Comparison of ENCODE assay signal across 25 mouse cellular contexts in the genomic region with DNA sequence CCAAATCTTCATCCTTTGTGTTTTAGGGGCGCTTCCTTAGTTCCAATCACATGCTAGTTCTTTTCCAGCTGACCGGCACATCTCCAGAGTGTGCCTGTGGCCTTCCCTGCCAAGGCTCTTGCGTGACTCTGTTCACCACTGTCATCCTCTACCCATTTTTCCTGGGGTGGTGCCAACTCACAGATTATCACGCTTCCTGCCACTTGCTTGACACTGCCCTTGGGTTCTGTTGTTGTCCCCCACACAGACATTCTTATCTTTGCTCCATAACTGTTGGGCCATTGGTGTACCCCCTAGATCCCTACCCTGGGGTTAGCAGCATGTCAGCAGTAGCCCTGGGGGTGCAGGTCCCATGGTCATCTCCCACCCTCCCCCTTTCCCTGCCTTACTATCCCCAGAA. TPM values are rescaled to one million over a fixed set of nuclear protein-coding genes. Genes with fewer than 3 reads are reported as not detected.
DNase-seq lines count a peak whose midpoint lies in the region; ATAC-seq lines count a peak whose summit lies in the region.
"Had no signal": no experiment of that assay in that cellular context is flagged by ENCODE, and none has a peak within 500 bp of the region (broad histone marks: within the 10 kb centered on the region; RNA-seq: fewer than 3 reads in every experiment).

No protein-coding gene starts in this region.

- WGBS in heart, embryonic 12.5 days, result 70% methylated on average over 4 of the region's 4 CpGs
- WGBS in heart, embryonic 11.5 days (ENCODE audit: insufficient replicate concordance), result 77% methylated on average over 4 of the region's 4 CpGs
- 94% methylated on average over 4 of the region's 4 CpGs for WGBS in macrophage (ENCODE audit: missing documents)
- WGBS in midbrain, embryonic 11.5 days, result 94% methylated on average over 4 of the region's 4 CpGs

- H3K4me3 ChIP-seq in heart, embryonic 12.5 days, result no peak overlapping the region
- no peak overlapping the region for H3K4me3 ChIP-seq in heart, embryonic 11.5 days (ENCODE audit: low read depth, low read length)
- no peak overlapping the region for H3K4me3 ChIP-seq in macrophage (ENCODE audit: inconsistent target)
- H3K4me3 ChIP-seq in midbrain, embryonic 11.5 days (ENCODE audit: low read depth, low read length), result no peak overlapping the region
- H3K4me3 ChIP-seq: embryonic facial prominence, embryonic 15.5 days; hindbrain, embryonic 15.5 days; layer of hippocampus, adult 2 months; limb, embryonic 12.5 days; midbrain, embryonic 15.5 days; myocyte; neural tube, embryonic 13.5 days had no signal

- no peak overlapping the region for H3K4me2 ChIP-seq in heart, embryonic 12.5 days
- H3K4me2 ChIP-seq in heart, embryonic 11.5 days, result no peak overlapping the region
- no peak overlapping the region for H3K4me2 ChIP-seq in midbrain, embryonic 11.5 days
- H3K4me2 ChIP-seq: embryonic facial prominence, embryonic 15.5 days; hindbrain, embryonic 15.5 days; limb, embryonic 12.5 days; midbrain, embryonic 15.5 days; neural tube, embryonic 13.5 days had no signal

- H3K9ac ChIP-seq in heart, embryonic 12.5 days, result 0 out of 2 replicates have a peak overlapping the region, but pooled peaks have one; percentile 3
- H3K9ac ChIP-seq in heart, embryonic 11.5 days (ENCODE audit: low read depth, low read length), result no peak overlapping the region
- no peak overlapping the region for H3K9ac ChIP-seq in midbrain, embryonic 11.5 days (ENCODE audit: low read length)
- H3K9ac ChIP-seq: embryonic facial prominence, embryonic 15.5 days; hindbrain, embryonic 15.5 days; limb, embryonic 12.5 days; liver, embryonic 14.5 days; midbrain, embryonic 15.5 days; neural tube, embryonic 13.5 days had no signal

- ATAC-seq in heart, embryonic 12.5 days (ENCODE audit: insufficient number of reproducible peaks, low FRiP score), result no peak
- ATAC-seq in heart, embryonic 11.5 days (replicated peaks; ENCODE audit: insufficient number of reproducible peaks, low FRiP score, low TSS enrichment), result no peak
- ATAC-seq in midbrain, embryonic 11.5 days (ENCODE audit: low FRiP score), result no peak
- ATAC-seq: forebrain, embryonic 14.5 days; midbrain, embryonic 15.5 days had no signal

- 0 out of 2 replicates have a peak overlapping the region, but pooled peaks have one; percentile 19 for H3K27ac ChIP-seq in heart, embryonic 12.5 days (ENCODE audit: poor library complexity, severe bottlenecking)
- no peak overlapping the region for H3K27ac ChIP-seq in heart, embryonic 11.5 days (ENCODE audit: low read depth, low read length)
- 0 out of 2 replicates have a peak overlapping the region, but pooled peaks have one; percentile 19 for H3K27ac ChIP-seq in macrophage
- H3K27ac ChIP-seq in midbrain, embryonic 11.5 days (ENCODE audit: low read depth, low read length), result no peak overlapping the region
- H3K27ac ChIP-seq: embryonic facial prominence, embryonic 15.5 days; hindbrain, embryonic 15.5 days; layer of hippocampus, adult 2 months; limb, embryonic 12.5 days; liver, embryonic 14.5 days; midbrain, embryonic 15.5 days; neural tube, embryonic 13.5 days had no signal

- no peaks in the 10 kb centered on the region for H3K9me3 ChIP-seq in heart, embryonic 12.5 days (replicated peaks)
- H3K9me3 ChIP-seq in heart, embryonic 11.5 days (replicated peaks; ENCODE audit: control insufficient read depth, low read length), result no peaks in the 10 kb centered on the region
- no peaks in the 10 kb centered on the region for H3K9me3 ChIP-seq in midbrain, embryonic 11.5 days (ENCODE audit: control insufficient read depth, low read length)
- H3K9me3 ChIP-seq: embryonic facial prominence, embryonic 15.5 days; hindbrain, embryonic 15.5 days; limb, embryonic 12.5 days; megakaryocyte, embryonic 14.5 days; midbrain, embryonic 15.5 days; neural tube, embryonic 13.5 days had no signal

- peaks cover 100% of the 10 kb centered on the region for H3K79me2 ChIP-seq in macrophage (ENCODE audit: inconsistent target)

- peak; percentile 51 for DNase-seq in lung, postnatal 10 days
- no peak for DNase-seq in lung, adult 18-20 months
- no peak for DNase-seq in thymus, adult 18-20 months
- no peak for DNase-seq in midbrain, embryonic 11.5 days (ENCODE audit: low spot score, missing footprints)
- DNase-seq: adrenal gland, adult 8-10 months; cerebellum, adult 2 months; gastrocnemius, postnatal 14 days; heart, adult 11 months; kidney, adult 9 months; kidney, postnatal 25 days; layer of hippocampus, postnatal 36 days; lung, postnatal 14 days had no signal

- peaks cover 5% of the 10 kb centered on the region; the same call in 1 of the 2 replicates for H3K36me3 ChIP-seq in heart, embryonic 12.5 days
- peaks cover 3% of the 10 kb centered on the region; the same call in 1 of the 2 replicates for H3K36me3 ChIP-seq in heart, embryonic 11.5 days (ENCODE audit: control insufficient read depth, insufficient read depth, low read length)
- H3K36me3 ChIP-seq in macrophage (ENCODE audit: inconsistent target), result peaks cover 8% of the 10 kb centered on the region; the same call in 1 of the 2 replicates
- H3K36me3 ChIP-seq in midbrain, embryonic 11.5 days (ENCODE audit: control insufficient read depth, insufficient read depth, low read length), result no peaks in the 10 kb centered on the region
- H3K36me3 ChIP-seq: hindbrain, embryonic 15.5 days; neural tube, embryonic 13.5 days had no signal

- H3K27me3 ChIP-seq in heart, embryonic 12.5 days (replicated peaks), result no peaks in the 10 kb centered on the region
- H3K27me3 ChIP-seq in heart, embryonic 11.5 days (ENCODE audit: control insufficient read depth, insufficient read depth, low read length), result no peaks in the 10 kb centered on the region
- H3K27me3 ChIP-seq in midbrain, embryonic 11.5 days (ENCODE audit: control insufficient read depth, insufficient read depth, low read length), result no peaks in the 10 kb centered on the region
- H3K27me3 ChIP-seq: embryonic facial prominence, embryonic 15.5 days; hindbrain, embryonic 15.5 days; limb, embryonic 12.5 days; midbrain, embryonic 15.5 days; neural tube, embryonic 13.5 days had no signal

- H3K4me1 ChIP-seq in heart, embryonic 12.5 days (replicated peaks), result peaks cover 80% of the 10 kb centered on the region
- H3K4me1 ChIP-seq in heart, embryonic 11.5 days (ENCODE audit: control insufficient read depth, insufficient read depth, low read length), result peaks cover 56% of the 10 kb centered on the region
- peaks cover 13% of the 10 kb centered on the region for H3K4me1 ChIP-seq in midbrain, embryonic 11.5 days (ENCODE audit: control insufficient read depth, insufficient read depth, low read length)

RNA-seq across cellular contexts. Expression of a gene that starts 27.6 kb away (rescaled TPM):
- polyA plus RNA-seq in heart, embryonic 12.5 days (2016; fragmentation: Nextera tagmentation; extraction: Ambion mirVana), result 62.0 and 64.4 TPM in 2 replicates
- polyA plus RNA-seq in heart, embryonic 11.5 days (2014; fragmentation: Nextera tagmentation; extraction: Ambion mirVana), result 21.5 and 24.2 TPM in 2 replicates
- total RNA-seq in macrophage (2018; cell fraction: chromatin; rRNA removed), result 100 to 1,000 TPM in 13 of 26 experiments, 10 to 100 TPM in 13; 35.9 to 648 (median 91.5) TPM
- total RNA-seq in macrophage (2018; cell fraction: cytosol; rRNA removed), result 100 to 1,000 TPM in 14 of 26 experiments, 10 to 100 TPM in 12; 52.3 to 460 (median 164) TPM
- total RNA-seq in macrophage (2018; cell fraction: nucleus; rRNA removed), result 100 to 1,000 TPM in 13 of 26 experiments, 10 to 100 TPM in 13; 39.2 to 371 (median 100) TPM
- 117 to 240 TPM (median 185 TPM) in 3 replicates for polyA plus RNA-seq in macrophage (2018)
- 10.3 and 10.6 TPM in 2 replicates for polyA plus RNA-seq in midbrain, embryonic 11.5 days (2014; fragmentation: Nextera tagmentation; extraction: Ambion mirVana)

RNA-seq across cellular contexts. Expression of a gene that starts 56.4 kb away (rescaled TPM):
- polyA plus RNA-seq in heart, embryonic 12.5 days (2016; fragmentation: Nextera tagmentation; extraction: Ambion mirVana), result 30.8 and 31.1 TPM in 2 replicates
- polyA plus RNA-seq in heart, embryonic 11.5 days (2014; fragmentation: Nextera tagmentation; extraction: Ambion mirVana), result 20.6 and 26.1 TPM in 2 replicates
- total RNA-seq in macrophage (2018; cell fraction: chromatin; rRNA removed), result 10 to 100 TPM; 17.2 to 71.6 (median 25.6) TPM
- 10 to 100 TPM; 10.5 to 25.5 (median 16.1) TPM for total RNA-seq in macrophage (2018; cell fraction: cytosol; rRNA removed)
- total RNA-seq in macrophage (2018; cell fraction: nucleus; rRNA removed), result 10 to 100 TPM; 14.4 to 64.5 (median 22.2) TPM
- polyA plus RNA-seq in macrophage (2018), result 9.7 to 16.3 TPM (median 12.2 TPM) in 3 replicates
- 51.4 and 53.8 TPM in 2 replicates for polyA plus RNA-seq in midbrain, embryonic 11.5 days (2014; fragmentation: Nextera tagmentation; extraction: Ambion mirVana)

RNA-seq across cellular contexts. Expression of a gene that starts 57.9 kb away (rescaled TPM):
- polyA plus RNA-seq in heart, embryonic 12.5 days (2016; fragmentation: Nextera tagmentation; extraction: Ambion mirVana), result 99.8 and 114 TPM in 2 replicates
- polyA plus RNA-seq in heart, embryonic 11.5 days (2014; fragmentation: Nextera tagmentation; extraction: Ambion mirVana), result 131 and 158 TPM in 2 replicates
- total RNA-seq in macrophage (2018; cell fraction: chromatin; rRNA removed), result 100 to 1,000 TPM in 14 of 26 experiments, 10 to 100 TPM in 12; 49.4 to 246 (median 102) TPM
- total RNA-seq in macrophage (2018; cell fraction: cytosol; rRNA removed), result 1,000 to 10,000 TPM in 1 of 26 experiments, 100 to 1,000 TPM in 25; 247 to 1,058 (median 502) TPM
- total RNA-seq in macrophage (2018; cell fraction: nucleus; rRNA removed), result 100 to 1,000 TPM in 14 of 26 experiments, 10 to 100 TPM in 12; 77.9 to 417 (median 104) TPM
- 494 to 663 TPM (median 662 TPM) in 3 replicates for polyA plus RNA-seq in macrophage (2018)
- 129 and 155 TPM in 2 replicates for polyA plus RNA-seq in midbrain, embryonic 11.5 days (2014; fragmentation: Nextera tagmentation; extraction: Ambion mirVana)

RNA-seq across cellular contexts. Expression of a gene that starts 57.9 kb away (rescaled TPM):
- 11.1 and 11.8 TPM in 2 replicates for polyA plus RNA-seq in heart, embryonic 12.5 days (2016; fragmentation: Nextera tagmentation; extraction: Ambion mirVana)
- polyA plus RNA-seq in heart, embryonic 11.5 days (2014; fragmentation: Nextera tagmentation; extraction: Ambion mirVana), result 6.7 and 7.4 TPM in 2 replicates
- total RNA-seq in macrophage (2018; cell fraction: chromatin; rRNA removed), result 100 to 1,000 TPM in 7 of 26 experiments, 10 to 100 TPM in 19; 12.7 to 176 (median 74.9) TPM
- 10 to 100 TPM; 10.0 to 24.4 (median 16.4) TPM for total RNA-seq in macrophage (2018; cell fraction: cytosol; rRNA removed)
- 10 to 100 TPM; 10.4 to 84.4 (median 31.7) TPM for total RNA-seq in macrophage (2018; cell fraction: nucleus; rRNA removed)
- 12.2 to 17.5 TPM (median 12.3 TPM) in 3 replicates for polyA plus RNA-seq in macrophage (2018)
- polyA plus RNA-seq in midbrain, embryonic 11.5 days (2014; fragmentation: Nextera tagmentation; extraction: Ambion mirVana), result 9.2 and 9.3 TPM in 2 replicates

Comparison
In these comparisons a context has a peak if more than half of its experiments do, and no peak if none do; other contexts are left out.
1. H3K27ac ChIP-seq: peak in heart, embryonic 12.5 days (single experiment) and macrophage (single experiment); none in heart, embryonic 11.5 days (single experiment) and midbrain, embryonic 11.5 days (single experiment).